Comparison of ENCODE assay signal across 20 mouse cellular contexts in the genomic region with DNA sequence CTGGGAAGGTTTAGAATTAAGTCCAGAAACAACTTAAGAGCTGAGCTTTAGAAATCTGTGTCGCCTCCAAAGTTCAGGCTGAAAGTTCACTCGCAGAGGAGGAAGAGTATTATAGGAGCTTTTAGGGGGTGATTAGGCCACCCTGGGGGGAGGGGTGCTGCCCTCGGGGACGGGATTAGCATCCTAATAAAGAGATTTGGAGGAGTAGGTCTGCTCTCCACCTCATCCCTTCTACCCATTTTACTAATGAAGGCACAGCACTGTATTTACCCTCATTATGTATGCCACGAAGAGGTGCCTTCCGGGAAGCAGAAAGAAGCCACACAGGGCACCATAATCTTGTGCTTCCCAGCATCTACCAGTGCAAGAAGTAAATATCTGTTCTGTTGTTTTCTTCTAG. TPM values are rescaled to one million over a fixed set of nuclear protein-coding genes. Genes with fewer than 3 reads are reported as not detected.
DNase-seq lines count a peak whose midpoint lies in the region; ATAC-seq and TF ChIP-seq lines count a peak whose summit lies in the region.
"Had no signal": no experiment of that assay in that cellular context is flagged by ENCODE, and none has a peak within 500 bp of the region (broad histone marks: within the 10 kb centered on the region; RNA-seq: fewer than 3 reads in every experiment).

No protein-coding gene starts in this region.

- H3K4me1 ChIP-seq in hindbrain, embryonic 13.5 days (replicated peaks): peaks cover 18% of the 10 kb centered on the region
- no peaks in the 10 kb centered on the region for H3K4me1 ChIP-seq in hindbrain, postnatal 0 days (ENCODE audit: insufficient read depth, low read length)
- peaks cover 4% of the 10 kb centered on the region for H3K4me1 ChIP-seq in testis, adult 2 months (ENCODE audit: control insufficient read depth, insufficient read depth, low read length)
- peaks cover 17% of the 10 kb centered on the region for H3K4me1 ChIP-seq in limb, embryonic 13.5 days

- no peak for TF ChIP-seq CTCF in hindbrain, postnatal 0 days (IDR thresholded peaks at IDR 0.05; ENCODE audit: low read depth)
- TF ChIP-seq CTCF in testis, adult 2 months (IDR thresholded peaks at IDR 0.05; ENCODE audit: control insufficient read depth, insufficient read depth, insufficient replicate concordance, low read depth, low read length): no peak

- no peak overlapping the region for H3K4me3 ChIP-seq in hindbrain, embryonic 13.5 days
- no peak overlapping the region for H3K4me3 ChIP-seq in hindbrain, postnatal 0 days (ENCODE audit: low read length)
- H3K4me3 ChIP-seq in testis, adult 2 months (ENCODE audit: control insufficient read depth, low read depth, low read length): no peak overlapping the region
- no peak overlapping the region for H3K4me3 ChIP-seq in limb, embryonic 13.5 days
- H3K4me3 ChIP-seq: embryonic facial prominence, embryonic 15.5 days; gastrocnemius, adult 2 months; left cerebral cortex, adult 2 months; stomach, embryonic 15.5 days had no signal

- peaks cover 17% of the 10 kb centered on the region; the same call in 1 of the 2 replicates for H3K27me3 ChIP-seq in hindbrain, embryonic 13.5 days
- H3K27me3 ChIP-seq in hindbrain, postnatal 0 days (ENCODE audit: insufficient read depth, low read length): no peaks in the 10 kb centered on the region
- no peaks in the 10 kb centered on the region for H3K27me3 ChIP-seq in testis, adult 2 months (ENCODE audit: control insufficient read depth, insufficient read depth, low read length)
- H3K27me3 ChIP-seq in limb, embryonic 13.5 days: peaks cover 9% of the 10 kb centered on the region
- H3K27me3 ChIP-seq: stomach, embryonic 15.5 days had no signal

- no peak for ATAC-seq in hindbrain, embryonic 13.5 days (ENCODE audit: low FRiP score)
- no peak for ATAC-seq in hindbrain, postnatal 0 days
- no peak for ATAC-seq in limb, embryonic 13.5 days (ENCODE audit: low FRiP score, low read depth)
- ATAC-seq: hindbrain, embryonic 16.5 days; liver, postnatal 0 days; lung, postnatal 0 days had no signal

- H3K4me2 ChIP-seq in hindbrain, embryonic 13.5 days: 0 out of 2 replicates have a peak overlapping the region, but pooled peaks have one; percentile 15
- H3K4me2 ChIP-seq in hindbrain, postnatal 0 days (ENCODE audit: low read depth, low read length): no peak overlapping the region
- peak overlapping the region; percentile 24 for H3K4me2 ChIP-seq in limb, embryonic 13.5 days (replicated peaks)
- H3K4me2 ChIP-seq: embryonic facial prominence, embryonic 15.5 days; stomach, embryonic 15.5 days had no signal

- WGBS in hindbrain, embryonic 13.5 days: 25% methylated on average over 6 of the region's 6 CpGs
- 27% methylated on average over 6 of the region's 6 CpGs for WGBS in hindbrain, postnatal 0 days
- WGBS in limb, embryonic 13.5 days: 19% methylated on average over 6 of the region's 6 CpGs

- no peak overlapping the region for H3K27ac ChIP-seq in hindbrain, embryonic 13.5 days
- no peak overlapping the region for H3K27ac ChIP-seq in hindbrain, postnatal 0 days
- H3K27ac ChIP-seq in testis, adult 2 months (ENCODE audit: control insufficient read depth, insufficient read depth, low read depth, low read length): peak overlapping the region; percentile 39; the same call in 1 of the 2 replicates
- no peak overlapping the region for H3K27ac ChIP-seq in limb, embryonic 13.5 days
- H3K27ac ChIP-seq: embryonic facial prominence, embryonic 15.5 days; gastrocnemius, adult 2 months; left cerebral cortex, adult 2 months; macrophage had no signal

- H3K36me3 ChIP-seq in hindbrain, embryonic 13.5 days: no peaks in the 10 kb centered on the region
- H3K36me3 ChIP-seq in hindbrain, postnatal 0 days (ENCODE audit: insufficient read depth, low read length): no peaks in the 10 kb centered on the region
- no peaks in the 10 kb centered on the region for H3K36me3 ChIP-seq in testis, adult 2 months (ENCODE audit: control insufficient read depth, insufficient read depth, low read length)
- H3K36me3 ChIP-seq in limb, embryonic 13.5 days: no peaks in the 10 kb centered on the region
- H3K36me3 ChIP-seq: embryonic facial prominence, embryonic 15.5 days; stomach, embryonic 15.5 days had no signal

- no peaks in the 10 kb centered on the region for H3K9me3 ChIP-seq in hindbrain, embryonic 13.5 days
- no peaks in the 10 kb centered on the region for H3K9me3 ChIP-seq in hindbrain, postnatal 0 days (ENCODE audit: low read length)
- no peaks in the 10 kb centered on the region for H3K9me3 ChIP-seq in limb, embryonic 13.5 days
- H3K9me3 ChIP-seq: embryonic facial prominence, embryonic 15.5 days; stomach, embryonic 15.5 days had no signal

- H3K9ac ChIP-seq in hindbrain, embryonic 13.5 days: peak overlapping the region; percentile 19; the same call in 1 of the 2 replicates
- no peak overlapping the region for H3K9ac ChIP-seq in hindbrain, postnatal 0 days (replicated peaks; ENCODE audit: low read length)
- no peak overlapping the region for H3K9ac ChIP-seq in limb, embryonic 13.5 days
- H3K9ac ChIP-seq: embryonic facial prominence, embryonic 15.5 days; liver, postnatal 0 days; stomach, embryonic 15.5 days had no signal

- no peak for DNase-seq in hindbrain, postnatal 0 days (ENCODE audit: low spot score)
- DNase-seq in testis, postnatal 10 days (ENCODE audit: low spot score): no peak
- no peak for DNase-seq in adrenal gland, postnatal 14 days
- no peak for DNase-seq in frontal cortex, postnatal 36 days (ENCODE audit: low spot score in 2 of 2)
- DNase-seq: cerebellum, adult 11 months; cerebellum, adult 9-11 months; gastrocnemius, adult 2 months; kidney, adult 9 months; kidney, postnatal 25 days; liver; liver, postnatal 0 days had no signal

- no peak for TF ChIP-seq POLR2A in testis, adult 2 months (IDR thresholded peaks at IDR 0.05; ENCODE audit: control insufficient read depth, low read depth, low read length)

RNA-seq across cellular contexts. Expression of a gene that starts 2.9 kb away (rescaled TPM):
- 18.9 and 20.7 TPM in 2 replicates for polyA plus RNA-seq in hindbrain, embryonic 13.5 days (2015; fragmentation: Nextera tagmentation; extraction: Ambion mirVana)
- total RNA-seq in hindbrain, postnatal 0 days (2014; rRNA removed): 26.9 and 29.6 TPM in 2 replicates
- 14.9 and 15.3 TPM in 2 replicates for polyA plus RNA-seq in hindbrain, postnatal 0 days (2015; fragmentation: Nextera tagmentation; extraction: Ambion mirVana)
- 4.6 and 5.6 TPM in 2 replicates for polyA plus RNA-seq in testis, adult 2 months (2012; rRNA removed)
- 14.6 and 14.8 TPM in 2 replicates for polyA plus RNA-seq in limb, embryonic 13.5 days (2015; fragmentation: Nextera tagmentation; extraction: Ambion mirVana)
- total RNA-seq in adrenal gland, postnatal 14 days (2021): 8.1 and 9.0 TPM in 2 replicates

RNA-seq across cellular contexts. Expression of a gene that starts 39.5 kb away (rescaled TPM):
- 26.8 and 28.8 TPM in 2 replicates for polyA plus RNA-seq in hindbrain, embryonic 13.5 days (2015; fragmentation: Nextera tagmentation; extraction: Ambion mirVana)
- total RNA-seq in hindbrain, postnatal 0 days (2014; rRNA removed): 4.3 and 5.7 TPM in 2 replicates
- polyA plus RNA-seq in hindbrain, postnatal 0 days (2015; fragmentation: Nextera tagmentation; extraction: Ambion mirVana): 23.5 and 27.4 TPM in 2 replicates
- polyA plus RNA-seq in testis, adult 2 months (2012; rRNA removed): 19.1 and 20.7 TPM in 2 replicates
- polyA plus RNA-seq in limb, embryonic 13.5 days (2015; fragmentation: Nextera tagmentation; extraction: Ambion mirVana): 43.4 and 44.0 TPM in 2 replicates
- total RNA-seq in adrenal gland, postnatal 14 days (2021): 42.2 and 46.4 TPM in 2 replicates

RNA-seq across cellular contexts. Expression of a gene that starts 39.8 kb away (rescaled TPM):
- polyA plus RNA-seq in hindbrain, embryonic 13.5 days (2015; fragmentation: Nextera tagmentation; extraction: Ambion mirVana): 366 and 373 TPM in 2 replicates
- total RNA-seq in hindbrain, postnatal 0 days (2014; rRNA removed): 71.3 and 83.2 TPM in 2 replicates
- polyA plus RNA-seq in hindbrain, postnatal 0 days (2015; fragmentation: Nextera tagmentation; extraction: Ambion mirVana): 234 and 236 TPM in 2 replicates
- polyA plus RNA-seq in testis, adult 2 months (2012; rRNA removed): 46.1 and 51.5 TPM in 2 replicates
- polyA plus RNA-seq in limb, embryonic 13.5 days (2015; fragmentation: Nextera tagmentation; extraction: Ambion mirVana): 491 and 502 TPM in 2 replicates
- total RNA-seq in adrenal gland, postnatal 14 days (2021): 122 and 139 TPM in 2 replicates
